Mouse (Mus musculus) gastrocnemius, adult 2 months (tissue): ENCODE data around the gene Rnf152. TPM values are rescaled to one million over a fixed set of nuclear protein-coding genes. Genes with fewer than 3 reads are reported as not detected.

Experiments used
- DNase-seq: peaks from one replicate; pipeline ENCODE4 v3.0.0; 2022
- H3K27ac ChIP-seq: fragments of 200-600 bp; 2 replicates; pipeline ENCODE4 v1.8.1; 2022; ENCODE audit warnings: mild to moderate bottlenecking
- H3K4me3 ChIP-seq: fragments of 200-600 bp; 2 replicates; pipeline ENCODE4 v1.8.1; 2022; ENCODE audit warnings: mild to moderate bottlenecking, moderate library complexity
- CTCF ChIP-seq: fragments of 200-600 bp; IDR thresholded peaks from 2 replicates; pipeline ENCODE4 v1.8.1; 2022; ENCODE audit warnings: antibody characterized with exemption, mild to moderate bottlenecking, moderate library complexity
- intact Hi-C: fragments of 180-260 bp; cut with DNase I; formaldehyde crosslinking; loops from one replicate; pipeline ENCODE4 v1.15.1; 2025
- total RNA-seq, 2 experiments: library from RNA; stranded (reverse); gene quantifications; 2 replicates each; pipeline ENCODE4 v1.2.3; 2021

Gene Rnf152
- total RNA-seq, 2 experiments from 2014 or later: 0.31 to 0.64 TPM

DNA sequence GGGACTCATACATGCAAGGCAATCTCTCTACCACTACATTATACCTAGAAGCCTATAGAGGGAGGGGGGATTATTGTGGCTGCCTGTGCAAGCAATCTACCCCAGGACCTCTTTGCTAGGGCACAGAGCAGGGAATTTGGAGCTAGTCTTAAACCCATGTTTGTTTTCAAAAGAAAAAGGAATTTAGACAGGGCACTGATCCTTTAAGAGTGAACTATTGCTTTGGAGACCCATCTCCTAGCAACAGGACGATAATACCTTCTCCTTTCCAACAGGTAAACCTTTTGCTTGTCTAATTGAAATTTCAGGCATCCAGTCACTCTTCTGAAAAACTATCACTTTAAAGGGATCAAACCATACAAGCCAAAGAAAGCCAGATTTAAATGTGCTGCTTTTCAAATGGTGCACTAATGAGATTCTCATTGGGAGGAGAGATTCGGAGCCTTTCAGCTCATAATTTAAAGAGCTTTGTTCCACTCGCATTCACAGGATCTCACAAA lies 110.4 kb downstream of the Rnf152 start:
- H3K4me3 ChIP-seq: no peak overlapping the region
- DNase-seq: no peak
- no peak overlapping the region for H3K27ac ChIP-seq
- no peak for TF ChIP-seq CTCF
- intact Hi-C loops: no loop called here

DNA sequence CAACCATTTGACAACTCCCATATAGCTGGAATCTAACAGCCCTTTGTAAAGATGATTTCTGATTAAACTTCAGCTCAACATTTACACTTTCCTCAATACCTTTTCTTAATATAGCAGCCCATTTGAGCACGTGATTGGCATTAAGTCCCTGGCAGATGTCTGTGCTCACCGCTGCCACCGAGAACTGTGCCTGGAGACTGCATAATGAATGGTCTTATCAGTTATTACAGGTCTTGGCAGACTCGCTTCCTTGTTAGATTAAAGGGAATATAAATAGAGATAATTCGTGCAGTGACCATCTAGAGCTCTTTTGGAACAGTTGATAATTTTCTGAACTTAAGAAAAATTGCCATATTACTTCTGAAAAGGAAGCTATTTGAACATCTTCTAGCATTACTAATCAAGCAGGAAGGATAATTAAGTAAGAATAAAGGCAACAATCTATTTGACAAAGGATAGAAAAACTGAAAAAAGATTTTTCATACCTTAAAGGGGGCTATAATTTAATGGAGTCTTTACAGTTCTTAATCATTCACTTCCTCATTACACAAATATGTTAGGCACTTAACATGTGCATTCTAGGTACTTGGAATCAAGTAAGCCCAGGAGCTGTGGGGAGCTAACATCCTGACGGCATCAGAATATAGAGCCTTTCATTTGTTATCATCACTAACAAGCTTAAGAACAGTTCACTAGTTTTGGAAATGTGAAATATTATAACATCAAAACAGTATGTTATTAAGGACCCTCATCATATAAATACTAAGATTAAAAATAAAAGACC lies 113.0 kb downstream of the Rnf152 start:
- intact Hi-C loops: no loop called here
- no peak for DNase-seq
- no peak for TF ChIP-seq CTCF
- Histone ChIP-seq H3K4me3 (no peak overlapping the region), H3K27ac (no peak overlapping the region)

DNA sequence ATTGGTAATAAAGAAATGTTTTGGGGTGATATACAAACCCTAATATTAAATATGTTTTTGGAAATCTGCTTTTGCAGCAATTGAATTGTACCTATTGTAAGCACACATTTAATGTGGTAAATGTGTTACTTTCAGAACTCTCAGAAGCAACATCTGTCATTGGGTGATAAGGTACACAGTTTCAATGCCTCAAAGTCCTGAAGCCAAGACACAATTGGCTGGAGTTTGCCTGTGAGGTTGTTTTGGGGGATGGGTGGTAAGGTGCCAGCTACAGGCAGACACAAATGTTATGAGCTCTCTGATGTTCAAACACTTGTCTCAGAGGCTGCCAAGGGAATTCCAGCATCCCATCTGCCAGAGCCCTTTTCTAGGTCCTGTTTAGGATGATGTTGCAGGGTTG lies 116.3 kb downstream of the Rnf152 start:
- no peak for TF ChIP-seq CTCF
- no peak for DNase-seq
- intact Hi-C loops: no loop called here
- H3K4me3 ChIP-seq: no peak overlapping the region
- H3K27ac ChIP-seq: no peak overlapping the region
